8 mouse cellular contexts compared by ENCODE assay signal in the genomic region with DNA sequence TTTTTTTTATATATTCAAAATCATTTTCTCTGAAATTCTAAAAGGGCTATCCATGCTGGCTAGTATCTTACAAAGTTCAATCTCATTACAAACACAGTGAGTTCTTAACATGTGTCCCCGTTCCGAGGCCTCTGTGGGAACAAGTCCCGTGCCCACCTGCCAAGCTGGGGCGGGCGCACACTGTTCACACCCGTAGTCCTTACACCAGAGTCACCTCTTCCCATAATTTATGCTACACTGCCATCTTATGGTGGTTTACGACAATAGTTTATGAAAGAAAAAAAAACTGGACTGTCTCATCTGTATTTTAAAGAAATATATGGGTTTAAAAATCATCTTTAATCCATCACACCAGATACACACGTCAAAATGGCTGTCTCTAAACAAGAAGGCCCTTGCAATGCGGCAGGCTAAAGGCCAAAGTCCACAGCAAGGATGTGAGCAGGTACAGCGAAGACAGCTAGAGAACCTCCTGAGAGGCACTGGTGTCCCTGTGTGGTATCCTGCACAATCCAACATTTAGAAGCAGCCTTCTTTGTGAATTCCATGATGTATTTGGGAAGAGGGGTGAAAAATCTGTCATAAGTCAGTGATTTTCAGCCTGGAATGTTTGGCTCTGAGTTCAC.
DNase-seq lines count a peak whose midpoint lies in the region; ATAC-seq and TF ChIP-seq lines count a peak whose summit lies in the region.

No protein-coding gene starts in this region.

- 23% methylated on average over 10 of the region's 10 CpGs for WGBS in heart, postnatal 0 days
- WGBS in midbrain, embryonic 13.5 days, result 30% methylated on average over 10 of the region's 10 CpGs

- peak overlapping the region; percentile 39; the same call in 1 of the 2 replicates for H3K4me2 ChIP-seq in heart, postnatal 0 days (ENCODE audit: low read depth, low read length)
- peak overlapping the region; percentile 44 for H3K4me2 ChIP-seq in midbrain, embryonic 13.5 days (replicated peaks)

- no peak for DNase-seq in left cerebral cortex, adult 2 months (ENCODE audit: extremely low spot score in 1 of 2, low spot score in 2 of 2)
- no peak for DNase-seq in left cerebral cortex, adult 8-10 months (ENCODE audit: low spot score in 2 of 2)
- peak; percentile 82 for DNase-seq in embryo, embryonic 11 days
- peak; percentile 78 for DNase-seq in heart, postnatal 0 days (ENCODE audit: low spot score)
- DNase-seq in kidney, postnatal 4 days, result peak; percentile 50 to 67
- peak; percentile 86 for DNase-seq in thymus, postnatal 0 days (ENCODE audit: low spot score)

- peak overlapping the region; percentile 73 for H3K27ac ChIP-seq in left cerebral cortex, adult 2 months
- no peak overlapping the region for H3K27ac ChIP-seq in heart, postnatal 0 days (ENCODE audit: low read depth)
- H3K27ac ChIP-seq in midbrain, embryonic 13.5 days, result no peak overlapping the region

- peak overlapping the region; percentile 1 for H3K4me3 ChIP-seq in left cerebral cortex, adult 2 months
- no peak overlapping the region for H3K4me3 ChIP-seq in heart, postnatal 0 days (ENCODE audit: low read depth, low read length)
- no peak overlapping the region for H3K4me3 ChIP-seq in midbrain, embryonic 13.5 days (replicated peaks)

- intact Hi-C loops in left cerebral cortex, adult 2 months (cut with DNase I), result loop anchor here (1.0 to 10.0 kb wide), 7 partner anchors 77 to 1495 kb away; a partner anchor contains a TSS

- ATAC-seq in activated CD4-positive, CD25-positive, alpha-beta regulatory T cell, adult 4 months, result peak; percentile 54
- ATAC-seq in heart, postnatal 0 days (ENCODE audit: insufficient read depth, low read depth), result peak; percentile 80
- peak; percentile 83 for ATAC-seq in midbrain, embryonic 13.5 days

- no peaks in the 10 kb centered on the region for H3K27me3 ChIP-seq in heart, postnatal 0 days (ENCODE audit: control insufficient read depth, insufficient read depth, low read length)
- no peaks in the 10 kb centered on the region for H3K27me3 ChIP-seq in midbrain, embryonic 13.5 days

- no peaks in the 10 kb centered on the region for H3K9me3 ChIP-seq in heart, postnatal 0 days (replicated peaks; ENCODE audit: control insufficient read depth, low read length)
- H3K9me3 ChIP-seq in midbrain, embryonic 13.5 days, result no peaks in the 10 kb centered on the region

- no peak overlapping the region for H3K9ac ChIP-seq in heart, postnatal 0 days (replicated peaks; ENCODE audit: low read depth, low read length)
- no peak overlapping the region for H3K9ac ChIP-seq in midbrain, embryonic 13.5 days (replicated peaks)

- no peaks in the 10 kb centered on the region for H3K36me3 ChIP-seq in heart, postnatal 0 days (replicated peaks; ENCODE audit: control insufficient read depth, insufficient read depth, low read length)
- no peaks in the 10 kb centered on the region for H3K36me3 ChIP-seq in midbrain, embryonic 13.5 days

- TF ChIP-seq EP300 in heart, postnatal 0 days (IDR thresholded peaks at IDR 0.05; ENCODE audit: low read depth), result no peak

- 0 out of 2 replicates have a peak, but pooled peaks cover 3% of the 10 kb centered on the region for H3K4me1 ChIP-seq in heart, postnatal 0 days (ENCODE audit: control insufficient read depth, insufficient read depth)
- H3K4me1 ChIP-seq in midbrain, embryonic 13.5 days (replicated peaks), result peaks cover 14% of the 10 kb centered on the region

- TF ChIP-seq CTCF in left cerebral cortex, adult 2 months (IDR thresholded peaks at IDR 0.05), result peak; percentile 64
- peak; percentile 66 for TF ChIP-seq CTCF in heart, postnatal 0 days (IDR thresholded peaks at IDR 0.05; ENCODE audit: low read depth)

Comparison
In these comparisons a context has a peak if more than half of its experiments do, and no peak if none do; other contexts are left out.
1. DNase-seq: peak in embryo, embryonic 11 days (single experiment), heart, postnatal 0 days (single experiment), kidney, postnatal 4 days (2 of 2) and thymus, postnatal 0 days (single experiment); none in left cerebral cortex, adult 2 months (0 of 2) and left cerebral cortex, adult 8-10 months (0 of 2).
2. Peak in every context shown above with its lines, with median percentiles within 50 percentile points of each other: ATAC-seq.